In the genomic region with DNA sequence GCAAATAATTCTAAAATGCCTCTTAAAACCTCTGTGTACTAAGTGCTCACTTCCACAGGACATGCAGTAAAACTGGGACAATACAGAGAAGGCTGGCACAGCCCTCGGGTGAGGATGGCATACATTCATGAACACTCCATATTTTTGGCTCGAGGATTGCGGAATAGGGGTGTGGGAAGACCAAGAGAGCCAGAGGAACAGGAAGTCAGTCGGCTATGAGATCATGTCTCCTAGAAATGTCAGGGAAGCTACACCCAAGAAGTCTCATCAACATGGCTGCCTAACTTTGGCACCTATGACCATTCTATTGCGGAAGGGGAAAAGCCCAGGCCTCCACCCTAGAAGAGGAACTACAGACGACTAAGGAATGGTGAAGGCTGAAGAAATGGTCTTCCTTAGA, we compare ENCODE assay signal across 22 mouse cellular contexts. TPM values are rescaled to one million over a fixed set of nuclear protein-coding genes. Genes with fewer than 3 reads are reported as not detected.
"Had no signal": no experiment of that assay in that cellular context is flagged by ENCODE, and none has a peak within 500 bp of the region (broad histone marks: within the 10 kb centered on the region; RNA-seq: fewer than 3 reads in every experiment).

No protein-coding gene starts in this region.

- H3K27ac ChIP-seq: neural tube, embryonic 13.5 days; neural tube, embryonic 15.5 days; stomach, embryonic 15.5 days; stomach, postnatal 0 days had no signal

- H3K4me1 ChIP-seq: neural tube, embryonic 13.5 days; neural tube, embryonic 15.5 days; stomach, embryonic 15.5 days had no signal

- H3K4me3 ChIP-seq: neural tube, embryonic 13.5 days; neural tube, embryonic 15.5 days; stomach, embryonic 15.5 days had no signal

- H3K36me3 ChIP-seq: neural tube, embryonic 13.5 days; neural tube, embryonic 15.5 days; stomach, embryonic 15.5 days had no signal

- H3K27me3 ChIP-seq: neural tube, embryonic 13.5 days; neural tube, embryonic 15.5 days; stomach, embryonic 15.5 days had no signal

- H3K4me2 ChIP-seq: neural tube, embryonic 13.5 days; neural tube, embryonic 15.5 days; stomach, embryonic 15.5 days had no signal

- DNase-seq: retina, postnatal 1 day; right cerebral cortex, adult 18-20 months; right cerebral cortex, postnatal 14 days; right cerebral cortex, postnatal 25 days; right cerebral cortex, postnatal 4 days; spleen, adult 18-20 months; thymus, adult 18-20 months; thymus, adult 2 months; thymus, postnatal 14 days; thymus, postnatal 25 days; thymus, postnatal 36 days; thymus, postnatal 4 days had no signal

- H3K9ac ChIP-seq: neural tube, embryonic 13.5 days; neural tube, embryonic 15.5 days; stomach, embryonic 15.5 days had no signal

- H3K9me3 ChIP-seq: neural tube, embryonic 13.5 days; neural tube, embryonic 15.5 days; stomach, embryonic 15.5 days had no signal

RNA-seq across cellular contexts. Expression of a gene that starts 6.0 kb away (rescaled TPM):
- total RNA-seq: neutrophil, adult 5-6 weeks had no signal
- polyA plus RNA-seq: small intestine, adult 2 months had no signal

RNA-seq across cellular contexts. Expression of a gene that starts 9.3 kb away (rescaled TPM):
- total RNA-seq: neutrophil, adult 5-6 weeks had no signal
- polyA plus RNA-seq: neural tube, embryonic 13.5 days; neural tube, embryonic 14.5 days; neural tube, embryonic 15.5 days; small intestine, adult 2 months; spleen, adult 2 months; testis, adult 2 months; urinary bladder, adult 2 months had no signal
